Mouse (Mus musculus) Patski (cell line): ENCODE measurements around the gene Hibadh. TPM values are rescaled to one million over a fixed set of nuclear protein-coding genes. Genes with fewer than 3 reads are reported as not detected.
A peak's percentile ranks its signal among the peaks of the same experiment; 100 is the strongest.
"Not testable (repeated sequence)": the region's sequence is repeated elsewhere in the genome, so short reads cannot be mapped to it uniquely, and the experiment has no call there.

Experiments
- ATAC-seq: fragments of 100-300 bp; one replicate; pipeline ENCODE4 v1.8.0; 2021
- CTCF ChIA-PET: fragments of 350-600 bp; sonication (Branson Sonifier 250); formaldehyde crosslinking; loops from one replicate; lab custom pipeline; 2022; ENCODE audit warnings: inconsistent platforms; lab: Charles Lee
- POLR2A ChIA-PET: fragments of 350-600 bp; sonication (Branson Sonifier 250); formaldehyde crosslinking; loops from one replicate; lab custom pipeline; 2022; ENCODE audit warnings: antibody characterized with exemption, inconsistent platforms; lab: Charles Lee
- DNase-seq: peaks from one replicate; pipeline ENCODE4 v3.0.0-alpha.2; 2011; ENCODE audit warnings: low read depth, low spot score
- H3K27me3 ChIP-seq: fragments of 371-371 bp; one replicate; pipeline ENCODE4 v1.5.1; 2021
- CTCF ChIP-seq: fragments of 100-300 bp; IDR thresholded peaks from one replicate; pipeline ENCODE4 v1.5.1; 2021
- in situ Hi-C: fragments of 300-500 bp; cut with MboI; formaldehyde crosslinking; loops from 3 replicates; pipeline ENCODE4 v1.11.1; 2018; ENCODE audit warnings: low pct_unique_long_range_greater_than_20kb, mixed read lengths
- polyA plus RNA-seq: library from polyadenylated mRNA; unstranded; gene quantifications from one replicate; pipeline ENCODE4 v1.2.3, GENCODE M21; 2021

Hibadh gene
- polyA plus RNA-seq, 1 experiment from 2014 or later, result 136 TPM

- ATAC-seq, result no peak
- TF ChIP-seq CTCF, result no peak
- ChIA-PET CTCF (no interaction called here), POLR2A (no interaction called here)
- in situ Hi-C loops, result no loop called here
- DNase-seq, result no peak
- no peaks in the 10 kb centered on the region for H3K27me3 ChIP-seq
These were observed 32.4 kb upstream of the Hibadh start for GRCm38 (mm10) chr6:52672539-52672938.

- ATAC-seq (no peak), DNase-seq (no peak)
- CTCF ChIA-PET, result interaction anchor here (0.9 kb wide), 1 partner anchor 8 kb away, joined by 3 read pairs; no protein-coding TSS in a partner anchor
- no peak for TF ChIP-seq CTCF
- POLR2A ChIA-PET, result no interaction called here
- H3K27me3 ChIP-seq, result no peaks in the 10 kb centered on the region
- in situ Hi-C loops, result no loop called here
These were observed 31.6 kb upstream of the Hibadh start for GRCm38 (mm10) chr6:52671791-52672190.

GRCm38 (mm10) chr6:52669878-52670277 lies 29.7 kb upstream of the Hibadh start:
- DNase-seq, ATAC-seq, POLR2A ChIA-PET, H3K27me3 ChIP-seq: not testable (repeated sequence)
- CTCF ChIA-PET, result interaction anchor here (1.4 to 2.1 kb wide), 3 partner anchors 12 to 169 kb away, joined by 6 to 7 read pairs (median 7); no protein-coding TSS in a partner anchor
- TF ChIP-seq CTCF, result peak; percentile 40
- in situ Hi-C loops, result loop anchor here (5.0 kb wide), 1 partner anchor 177 kb away; no protein-coding TSS in a partner anchor

DNA sequence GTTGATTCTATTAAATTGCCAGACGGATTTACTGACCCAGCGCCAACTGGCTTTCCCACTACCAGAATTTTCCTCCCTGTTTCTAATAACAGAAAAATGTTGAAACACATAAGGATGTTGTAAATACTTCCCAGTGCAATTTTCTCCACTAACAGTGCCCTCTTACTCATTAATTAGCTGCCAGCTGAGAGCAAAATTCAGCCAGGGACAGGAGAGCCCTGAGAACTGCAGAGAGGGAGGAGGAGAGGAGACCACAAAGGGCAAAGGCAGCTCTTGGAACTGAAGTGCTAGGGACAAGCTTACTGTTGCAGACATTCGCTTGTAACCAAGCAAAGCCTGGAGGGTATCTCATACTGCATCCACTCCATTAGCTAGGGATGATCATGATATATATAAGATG lies 27.5 kb upstream of the Hibadh start:
- in situ Hi-C loops, result loop anchor here (5.0 kb wide), 1 partner anchor 180 kb away; no protein-coding TSS in a partner anchor

GRCm38 (mm10) chr6:52663021-52663420 lies 22.8 kb upstream of the Hibadh start:
- no peaks in the 10 kb centered on the region for H3K27me3 ChIP-seq
- CTCF ChIA-PET, result interaction anchor here (0.7 to 3.0 kb wide), 11 partner anchors 9 to 259 kb away, joined by 3 to 27 read pairs (median 4); no protein-coding TSS in a partner anchor
- POLR2A ChIA-PET, result interaction anchor here (1.4 kb wide), 1 partner anchor 60 kb away, joined by 4 read pairs; no protein-coding TSS in a partner anchor
- ATAC-seq (no peak), DNase-seq (no peak)
- TF ChIP-seq CTCF, result peak; percentile 76
- in situ Hi-C loops, result loop anchor here (5.0 kb wide), 1 partner anchor 254 kb away; no protein-coding TSS in a partner anchor

More for the DNA sequence above, 27.5 kb upstream of the Hibadh start:
- CTCF ChIA-PET, result interaction anchor here (1.2 to 2.3 kb wide), 2 partner anchors 9 to 57 kb away, joined by 3 to 11 read pairs; no protein-coding TSS in a partner anchor
- POLR2A ChIA-PET, result interaction anchor here (1.2 kb wide), 1 partner anchor 14 kb away, joined by 3 read pairs; no protein-coding TSS in a partner anchor
- DNase-seq (no peak), ATAC-seq (no peak)
- TF ChIP-seq CTCF, result no peak
- no peaks in the 10 kb centered on the region for H3K27me3 ChIP-seq

GRCm38 (mm10) chr6:52655266-52655665 lies 15.1 kb upstream of the Hibadh start:
- ChIA-PET POLR2A (no interaction called here), CTCF (no interaction called here)
- in situ Hi-C loops, result no loop called here
- no peak for TF ChIP-seq CTCF
- no peak for DNase-seq
- H3K27me3 ChIP-seq, result no peaks in the 10 kb centered on the region
- ATAC-seq, result no peak

- POLR2A ChIA-PET, result no interaction called here
- DNase-seq, result no peak
- CTCF ChIA-PET, result no interaction called here
- in situ Hi-C loops, result no loop called here
- H3K27me3 ChIP-seq, result no peaks in the 10 kb centered on the region
- no peak for TF ChIP-seq CTCF
- no peak for ATAC-seq
These were observed 8.6 kb upstream of the Hibadh start for GRCm38 (mm10) chr6:52648806-52649205.

- in situ Hi-C loops, result no loop called here
- DNase-seq, result no peak
- CTCF ChIA-PET, result no interaction called here
- TF ChIP-seq CTCF, result no peak
- H3K27me3 ChIP-seq, result no peaks in the 10 kb centered on the region
- POLR2A ChIA-PET, result no interaction called here
- no peak for ATAC-seq
These were observed 7.8 kb upstream of the Hibadh start for GRCm38 (mm10) chr6:52648031-52648430.

DNA sequence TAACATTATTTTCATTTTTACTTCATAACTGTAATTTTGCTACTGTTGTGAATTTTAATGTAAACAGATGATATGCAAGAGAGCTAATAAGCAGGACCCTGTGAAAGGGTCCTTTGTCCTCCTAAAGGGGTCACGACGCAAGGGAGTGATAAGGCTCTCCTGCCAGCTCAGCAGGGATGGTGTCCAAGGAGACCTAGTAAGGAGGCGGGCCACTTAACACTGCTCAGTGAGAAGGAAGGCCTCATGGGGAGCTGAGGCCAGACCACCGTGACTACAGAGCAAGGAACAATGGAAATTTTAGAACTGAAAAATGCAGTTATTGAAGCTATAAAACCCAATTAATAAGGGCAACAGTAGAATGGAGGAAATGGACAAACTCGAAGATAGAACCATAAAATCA lies 5.7 kb upstream of the Hibadh start:
- no peak for ATAC-seq
- TF ChIP-seq CTCF, result no peak
- no peaks in the 10 kb centered on the region for H3K27me3 ChIP-seq
- in situ Hi-C loops, result no loop called here
- DNase-seq, result no peak
- POLR2A ChIA-PET, result no interaction called here
- CTCF ChIA-PET, result interaction anchor here (0.6 kb wide), 1 partner anchor 17 kb away, joined by 3 read pairs; no protein-coding TSS in a partner anchor

- no peaks in the 10 kb centered on the region for H3K27me3 ChIP-seq
- DNase-seq, result no peak
- ChIA-PET CTCF (interaction anchor here (1.9 kb wide), 1 partner anchor 83 kb away, joined by 5 read pairs; no protein-coding TSS in a partner anchor), POLR2A (no interaction called here)
- in situ Hi-C loops, result no loop called here
- no peak for TF ChIP-seq CTCF
- no peak for ATAC-seq
These were observed 2.0 kb upstream of the Hibadh start for GRCm38 (mm10) chr6:52642152-52642551.

DNA sequence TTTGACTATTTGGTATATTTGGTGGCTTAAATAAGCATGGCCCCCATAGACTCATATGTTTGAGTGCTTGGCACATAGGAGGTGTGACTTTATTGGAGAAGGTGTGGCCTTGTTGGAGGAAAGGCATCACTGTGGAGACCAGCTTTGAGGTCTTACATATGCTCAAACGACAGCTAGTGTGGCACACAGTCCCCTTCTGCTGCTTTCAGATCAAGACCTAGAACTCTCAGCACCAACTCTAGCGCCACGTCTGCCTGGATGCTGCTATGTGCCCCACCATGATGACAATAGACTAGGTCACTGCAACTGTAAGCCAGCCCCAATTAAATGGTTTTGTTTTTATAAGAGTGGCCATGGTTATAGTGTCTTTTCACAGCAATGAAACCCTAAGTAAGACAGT lies 887 bp upstream of the Hibadh start:
- in situ Hi-C loops, result no loop called here
- ChIA-PET CTCF (interaction anchor here (1.9 to 2.1 kb wide), 2 partner anchors 84 to 280 kb away, joined by 4 to 5 read pairs; no protein-coding TSS in a partner anchor), POLR2A (no interaction called here)
- H3K27me3 ChIP-seq, result no peaks in the 10 kb centered on the region
- no peak for DNase-seq
- ATAC-seq, result no peak
- TF ChIP-seq CTCF, result no peak
